Mouse (Mus musculus) liver, postnatal 0 days (tissue): ENCODE results near the gene Stmn1.

ENCODE experiments used
- CTCF ChIP-seq: sonication (generic); IDR thresholded peaks from 2 replicates; pipeline ENCODE4 v1.5.1; 2016; ENCODE audit warnings: antibody characterized with exemption, low read depth
- EP300 ChIP-seq: IDR thresholded peaks from 2 replicates; pipeline ENCODE4 v1.6.1; 2016; ENCODE audit warnings: antibody characterized with exemption, low read depth, mild to moderate bottlenecking

DNA sequence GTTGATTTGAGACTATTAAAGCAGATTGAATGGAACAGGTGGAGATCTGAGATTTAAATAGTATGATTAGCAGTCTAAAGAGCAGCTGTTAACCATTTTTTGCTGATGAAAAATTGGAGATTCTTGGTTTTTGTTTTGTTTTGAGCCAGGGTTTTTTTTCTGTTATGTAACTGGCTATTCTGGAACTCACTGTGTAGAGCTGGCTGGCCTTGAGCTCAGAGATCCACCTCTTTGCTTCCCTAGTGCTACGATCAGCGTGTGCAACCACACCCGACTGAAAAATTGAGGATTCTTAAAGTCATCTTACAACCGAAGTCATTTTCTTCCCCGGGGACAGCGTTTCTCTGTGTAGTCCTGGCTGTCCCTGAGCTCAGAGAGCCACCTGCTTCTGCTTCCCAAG, 43.6 kb downstream of the Stmn1 start:
- TF ChIP-seq CTCF, result no peak
- TF ChIP-seq EP300, result no peak
